Mouse (Mus musculus) mouse trophoblast stem cell (cell line): Measurements from ENCODE around the gene Ahcyl2.
"Not testable (repeated sequence)": the region's sequence is repeated elsewhere in the genome, so short reads cannot be mapped to it uniquely, and the experiment has no call there.

Source experiments
- in situ Hi-C, 2 experiments: fragments of 300-500 bp; cut with MseI, MboI; formaldehyde crosslinking; loops; 2 replicates in 1 of 2; 3 replicates in 1 of 2; pipeline ENCODE4 v1.15.1; 2025

The Ahcyl2 gene

DNA sequence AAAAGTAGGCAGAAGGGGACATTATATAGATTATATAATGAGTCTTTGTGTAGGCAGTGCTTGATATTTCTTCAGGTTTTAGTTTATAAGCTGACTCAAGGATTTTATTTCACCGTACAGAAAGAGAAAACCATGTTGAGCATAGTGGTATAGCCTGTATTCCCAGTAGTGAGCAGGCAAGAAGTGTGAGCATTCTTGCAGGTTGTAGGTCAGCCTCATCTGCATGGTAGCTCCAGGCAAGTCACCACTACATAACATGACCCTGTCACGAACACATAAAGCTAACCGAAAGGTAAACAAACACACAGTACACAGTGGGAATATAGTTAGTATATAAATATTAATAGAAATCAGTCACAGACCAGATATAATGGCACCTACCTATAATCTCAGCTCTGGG lies 47.2 kb downstream of the Ahcyl2 start:
- in situ Hi-C loops, result no loop called here

- in situ Hi-C loops, result no loop called here
Measured at GRCm38 (mm10) chr6:29815634-29816033, 47.8 kb downstream of the Ahcyl2 start.

DNA sequence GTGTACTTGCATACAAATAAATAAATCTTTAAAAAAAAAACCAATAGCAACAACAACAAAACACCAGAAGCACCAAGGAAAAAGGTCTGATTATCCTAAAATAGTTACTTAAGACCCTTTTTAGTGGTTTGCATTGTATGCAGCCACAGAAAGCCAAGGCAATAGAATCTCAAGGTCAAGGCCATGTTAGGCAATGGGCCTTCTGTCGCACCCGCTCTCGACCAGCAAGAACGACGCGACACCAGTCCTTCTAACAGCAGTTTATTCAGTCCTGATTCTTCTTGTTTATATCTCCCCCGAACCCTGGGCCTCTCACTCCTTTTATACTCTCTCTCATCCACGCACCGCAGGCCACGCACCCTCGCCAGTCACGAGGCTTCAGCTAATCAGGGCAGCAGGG lies 48.6 kb downstream of the Ahcyl2 start:
- in situ Hi-C loops, result not testable (repeated sequence)

DNA sequence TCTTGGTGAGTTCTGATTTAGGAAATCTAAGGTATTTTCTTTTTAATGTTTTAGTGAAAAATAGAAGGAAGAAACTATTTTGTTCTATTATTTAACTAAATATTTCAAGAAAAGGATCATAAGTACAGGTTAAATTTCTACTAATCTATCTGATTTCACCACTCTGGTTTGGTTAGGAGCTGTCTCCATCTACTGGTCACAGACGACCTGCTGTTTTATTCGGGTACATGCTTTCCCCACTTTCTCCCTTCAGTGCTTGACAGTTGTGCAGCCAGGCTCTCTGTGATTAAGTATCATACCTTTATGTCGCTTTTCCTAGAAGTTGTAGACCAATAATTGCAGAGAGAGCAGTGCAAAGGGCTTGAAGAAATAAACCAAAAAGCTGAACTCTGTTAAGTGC lies 51.5 kb downstream of the Ahcyl2 start:
- in situ Hi-C loops, result no loop called here

- in situ Hi-C loops, result no loop called here
Measured at GRCm38 (mm10) chr6:29820314-29820713, 52.5 kb downstream of the Ahcyl2 start.

GRCm38 (mm10) chr6:29820926-29821325 lies 53.1 kb downstream of the Ahcyl2 start:
- in situ Hi-C loops, result no loop called here

DNA sequence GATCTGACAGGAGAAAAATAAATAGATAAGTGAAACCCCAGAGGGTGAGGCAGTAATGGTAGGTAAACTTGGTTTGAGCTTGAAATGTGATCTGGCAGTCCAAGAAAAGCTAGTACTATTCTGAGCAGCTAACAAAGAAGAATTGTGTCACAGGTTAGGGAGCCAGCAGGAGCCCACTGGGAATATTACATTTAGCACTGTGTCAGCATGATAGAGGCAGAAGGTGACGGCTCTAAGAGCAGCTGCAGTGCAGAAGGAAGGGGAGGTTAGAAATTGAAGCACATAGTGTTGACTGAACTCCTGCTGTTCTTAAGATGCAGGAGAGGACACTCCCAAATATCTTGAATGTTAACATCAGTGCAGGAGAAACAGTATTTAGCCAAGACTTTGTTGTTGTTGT lies 54.0 kb downstream of the Ahcyl2 start:
- in situ Hi-C loops, result no loop called here

GRCm38 (mm10) chr6:29825302-29825701 lies 57.5 kb downstream of the Ahcyl2 start:
- in situ Hi-C loops, result no loop called here

DNA sequence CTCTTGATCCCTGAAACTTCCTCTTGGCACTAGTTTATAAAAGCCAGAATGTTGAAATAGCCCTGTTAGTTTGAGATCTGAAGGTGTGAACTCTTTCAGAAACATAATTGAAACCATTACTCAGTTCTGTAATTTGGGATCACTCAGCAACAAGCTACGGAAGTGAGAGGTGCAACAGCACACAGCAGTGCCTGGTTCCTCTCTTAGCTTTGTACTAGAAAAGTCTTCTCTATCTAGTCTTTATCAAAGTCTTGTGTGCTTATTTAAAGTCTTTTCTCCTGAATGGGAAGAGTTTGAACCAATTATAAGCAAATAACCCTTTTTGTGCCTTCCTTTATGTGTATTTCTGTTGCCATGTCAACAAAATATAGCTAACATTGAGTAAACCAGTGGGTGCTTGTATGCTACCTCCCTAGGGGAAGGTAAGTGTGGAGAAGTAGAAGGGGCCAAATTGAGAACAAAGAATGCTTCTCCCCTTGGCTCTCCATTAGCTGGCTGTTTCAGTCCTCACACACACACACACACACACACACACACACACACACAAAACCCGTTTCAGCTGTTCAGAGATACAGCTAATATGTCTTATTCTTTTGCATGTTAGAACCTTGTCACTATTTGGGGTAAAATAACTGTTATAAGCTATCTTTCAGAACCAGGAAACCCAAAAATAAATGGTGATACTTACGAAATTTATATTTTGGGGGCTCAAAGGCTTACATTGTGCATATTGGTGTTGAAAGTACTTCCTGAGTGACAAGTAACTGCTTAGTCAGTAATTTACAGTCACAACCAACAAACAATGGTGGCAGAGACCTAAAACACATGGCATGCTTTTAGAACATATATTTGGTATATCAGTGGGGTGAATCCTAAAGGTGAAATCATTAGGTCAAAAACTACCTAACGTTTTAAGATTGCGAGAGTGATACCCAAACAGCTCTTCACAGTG lies 59.8 kb downstream of the Ahcyl2 start:
- in situ Hi-C loops, result no loop called here

DNA sequence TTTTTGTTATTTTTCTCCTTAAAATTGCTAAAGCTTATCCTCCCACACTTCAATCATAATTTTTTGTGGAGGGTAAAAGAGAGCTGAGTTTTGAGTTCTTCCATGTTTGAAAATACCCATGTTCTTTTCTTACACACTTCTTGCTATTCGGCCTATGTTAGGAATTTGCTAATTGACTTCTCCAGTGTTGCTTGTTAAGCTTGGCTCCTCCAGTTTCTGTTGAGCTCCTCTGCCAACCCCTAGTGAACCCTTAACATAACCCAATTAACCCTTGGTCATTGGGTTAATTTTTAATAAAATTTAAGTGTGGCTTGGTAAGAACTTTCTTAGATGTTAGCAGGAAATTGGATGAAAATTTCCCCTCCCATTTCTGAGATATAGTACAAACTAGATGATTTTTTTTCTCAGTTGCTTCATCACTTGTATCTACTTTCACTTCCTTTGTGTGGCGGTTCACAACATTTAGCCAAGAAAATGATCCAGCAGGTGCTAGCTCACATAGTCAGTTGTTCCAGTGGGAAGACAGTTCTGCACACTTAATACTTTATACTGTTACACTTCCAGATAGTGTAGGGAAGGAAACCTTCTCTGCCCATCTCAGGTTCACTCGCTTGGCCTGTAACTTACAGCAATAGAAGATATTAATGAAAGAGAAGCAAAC lies 60.9 kb downstream of the Ahcyl2 start:
- in situ Hi-C loops, result no loop called here

DNA sequence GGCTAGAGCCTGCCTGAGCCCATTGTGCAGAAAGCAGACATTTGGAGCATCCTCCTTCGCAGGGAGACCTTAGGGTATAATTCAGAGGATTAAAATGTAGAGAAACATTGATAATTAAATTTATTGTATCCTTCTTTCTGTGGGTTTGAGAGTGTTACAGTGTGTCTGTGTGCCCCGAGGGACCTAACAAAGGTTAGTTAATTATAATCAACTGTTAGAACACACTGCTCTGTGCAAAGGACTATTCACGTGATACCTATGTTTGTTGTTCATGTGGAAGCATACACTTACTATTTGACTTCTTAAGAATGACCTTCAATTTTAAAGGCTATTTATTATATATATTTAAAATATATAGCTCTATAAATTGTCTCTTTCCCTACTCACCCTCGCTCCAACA lies 64.5 kb downstream of the Ahcyl2 start:
- in situ Hi-C loops, result no loop called here

GRCm38 (mm10) chr6:29833117-29833516 lies 65.3 kb downstream of the Ahcyl2 start:
- in situ Hi-C loops, result no loop called here

- in situ Hi-C loops, result no loop called here
Measured at GRCm38 (mm10) chr6:29833568-29834255, 65.9 kb downstream of the Ahcyl2 start.

GRCm38 (mm10) chr6:29835543-29836177 lies 67.8 kb downstream of the Ahcyl2 start:
- in situ Hi-C loops, result no loop called here

GRCm38 (mm10) chr6:29837579-29837978 lies 69.8 kb downstream of the Ahcyl2 start:
- in situ Hi-C loops, result no loop called here

- in situ Hi-C loops, result no loop called here
Measured at GRCm38 (mm10) chr6:29838531-29838930, 70.7 kb downstream of the Ahcyl2 start.

GRCm38 (mm10) chr6:29840008-29840407 lies 72.2 kb downstream of the Ahcyl2 start:
- in situ Hi-C loops, result no loop called here

- in situ Hi-C loops, result no loop called here
Measured at GRCm38 (mm10) chr6:29841461-29841860, 73.7 kb downstream of the Ahcyl2 start.

DNA sequence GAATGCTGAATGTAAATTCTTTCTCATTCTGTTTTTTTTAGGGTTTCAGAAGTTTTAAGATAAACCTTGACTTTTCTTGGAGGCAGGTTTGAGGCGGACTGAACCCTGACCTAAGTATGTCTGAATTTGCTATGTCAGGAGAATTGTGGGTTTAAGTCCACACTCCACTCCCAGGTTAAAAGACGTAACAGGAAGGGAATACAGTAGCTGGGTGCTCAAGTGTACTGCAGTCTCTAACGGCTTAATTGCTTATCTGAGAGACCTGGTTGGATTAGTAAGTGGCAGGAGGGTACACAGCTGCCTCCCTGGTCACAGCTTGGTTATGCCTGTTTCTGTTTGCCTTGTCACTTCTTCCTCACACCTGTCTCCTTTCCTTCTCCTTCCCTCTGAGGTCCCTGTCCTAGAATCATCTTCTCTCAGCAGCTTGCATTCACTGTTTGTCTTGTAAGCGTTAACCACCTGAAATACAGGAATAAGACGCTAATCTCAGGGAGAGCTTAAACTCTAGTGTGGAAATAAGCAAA lies 79.9 kb downstream of the Ahcyl2 start:
- in situ Hi-C loops, result no loop called here

DNA sequence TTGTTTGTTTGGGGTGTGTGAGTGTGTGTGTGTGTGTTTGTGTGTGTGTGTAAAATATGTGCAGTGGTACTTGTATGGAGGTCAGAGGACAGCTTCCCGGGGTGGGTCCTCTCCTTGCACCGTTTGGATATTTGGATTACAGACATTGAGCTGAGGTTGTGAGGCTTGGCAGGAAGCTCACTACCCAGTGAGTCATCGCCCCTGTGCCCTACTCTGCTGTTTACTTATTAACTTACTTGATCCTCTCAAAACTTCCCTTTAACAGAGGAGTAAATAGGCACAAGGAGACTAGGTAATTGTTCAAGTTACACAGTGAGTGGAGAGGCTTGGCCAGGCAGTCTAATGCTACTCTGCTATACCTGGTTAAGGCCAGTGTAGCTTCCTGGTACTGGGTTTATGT lies 81.0 kb downstream of the Ahcyl2 start:
- in situ Hi-C loops, result no loop called here

DNA sequence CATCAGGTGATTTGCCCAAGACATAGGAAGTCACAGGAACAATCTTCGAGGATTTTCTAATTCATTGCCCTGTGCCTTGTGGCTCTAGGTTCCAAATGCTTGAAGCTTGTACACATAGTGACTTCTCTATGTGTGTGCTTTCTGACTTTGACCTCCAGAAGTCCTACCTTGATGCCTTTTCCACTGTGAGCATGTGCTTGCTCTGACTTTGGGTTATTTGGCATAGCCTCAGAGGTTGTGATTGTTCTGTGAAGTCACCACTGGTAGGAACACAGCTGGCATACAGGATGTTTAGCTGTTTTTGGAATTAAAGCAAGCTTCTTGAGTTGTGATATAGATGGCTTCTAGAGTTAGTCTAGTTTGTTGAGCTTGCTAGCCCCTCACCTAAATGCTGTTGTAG lies 82.3 kb downstream of the Ahcyl2 start:
- in situ Hi-C loops, result no loop called here

DNA sequence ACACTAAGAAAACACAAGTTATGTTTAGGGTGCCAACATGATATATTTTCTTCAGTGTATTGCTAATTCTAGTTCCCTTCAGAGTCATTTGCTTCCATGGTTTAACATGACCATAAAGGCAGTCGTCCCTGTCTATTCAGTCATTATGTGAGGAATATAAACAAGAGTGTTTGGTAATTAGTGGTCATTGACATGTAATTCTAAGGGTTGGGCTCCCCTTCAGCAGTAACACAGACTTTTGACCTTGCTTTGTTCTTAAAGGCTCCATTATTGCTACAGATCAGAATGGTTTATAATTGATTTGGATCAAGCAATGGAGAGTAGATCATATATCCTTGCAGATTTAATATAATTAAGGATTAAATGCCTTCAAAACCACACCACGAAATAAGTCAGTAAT lies 82.9 kb downstream of the Ahcyl2 start:
- in situ Hi-C loops, result no loop called here
